Mouse (Mus musculus) ES-E14 (cell line): ENCODE measurements around the gene Ccdc170. TPM values are rescaled to one million over a fixed set of nuclear protein-coding genes. Genes with fewer than 3 reads are reported as not detected.
"Not testable (repeated sequence)": the region's sequence is repeated elsewhere in the genome, so short reads cannot be mapped to it uniquely, and the experiment has no call there.

ENCODE experiments used
- DNase-seq: peaks from one replicate; pipeline ENCODE4 v3.0.0-alpha.2; 2013; ENCODE audit warnings: low read depth, low spot score
- H3K27ac ChIP-seq: 2 replicates; pipeline ENCODE4 v1.5.1; 2012; ENCODE audit warnings: low read depth, mild to moderate bottlenecking, low read length, moderate library complexity, mixed read lengths; ENCODE audit not compliant: poor library complexity, insufficient read depth, severe bottlenecking
- H3K36me3 ChIP-seq: 2 replicates; pipeline ENCODE4 v1.6.1; 2012; ENCODE audit warnings: mild to moderate bottlenecking, low read length, moderate library complexity, mixed read lengths; ENCODE audit not compliant: control insufficient read depth, poor library complexity, insufficient read depth, severe bottlenecking
- H3K4me1 ChIP-seq, 2 experiments: fragments of 150-350 bp in 1 of 2; sonication (generic) in 1 of 2; 2 replicates each; pipeline ENCODE4 v1.6.1; 2012; ENCODE audit warnings: low read length in 2 of 2, mild to moderate bottlenecking in 1 of 2, mixed read lengths in 1 of 2; ENCODE audit not compliant: control insufficient read depth in 2 of 2, insufficient read depth in 2 of 2, poor library complexity in 1 of 2
- H3K4me3 ChIP-seq, 2 experiments: fragments of 150-350 bp in 1 of 2; sonication (generic) in 1 of 2; 2 replicates each; pipeline ENCODE4 v1.5.1; 2012; ENCODE audit warnings: low read length in 2 of 2, low read depth in 1 of 2, mild to moderate bottlenecking in 1 of 2, mixed read lengths in 1 of 2; ENCODE audit not compliant: insufficient read depth in 1 of 2, poor library complexity in 1 of 2, severe bottlenecking in 1 of 2
- H3K9ac ChIP-seq: 2 replicates; pipeline ENCODE4 v1.6.1; 2012; ENCODE audit warnings: low read depth, mild to moderate bottlenecking, low read length, mixed read lengths; ENCODE audit not compliant: poor library complexity, insufficient read depth, severe bottlenecking
- H3K9me3 ChIP-seq: fragments of 150-350 bp; sonication (generic); 2 replicates; pipeline ENCODE4 v1.6.1; 2012; ENCODE audit warnings: low read depth, mild to moderate bottlenecking, low read length; ENCODE audit not compliant: control insufficient read depth, insufficient read depth
- CHD2 ChIP-seq: IDR thresholded peaks from 2 replicates; pipeline ENCODE4 v1.6.1; 2014; ENCODE audit warnings: mild to moderate bottlenecking, low read depth, low read length, inconsistent platforms
- HCFC1 ChIP-seq: IDR thresholded peaks from 2 replicates; pipeline ENCODE4 v1.6.1; 2012; ENCODE audit warnings: low read length, inconsistent platforms, borderline replicate concordance; ENCODE audit not compliant: insufficient read depth
- MAFK ChIP-seq: IDR thresholded peaks from 2 replicates; pipeline ENCODE4 v1.6.1; 2014; ENCODE audit warnings: mild to moderate bottlenecking, low read depth, low read length, inconsistent platforms; ENCODE audit not compliant: insufficient read depth
- ZC3H11A ChIP-seq: IDR thresholded peaks from 2 replicates; pipeline ENCODE4 v1.6.1; 2012; ENCODE audit warnings: low read depth, mild to moderate bottlenecking, inconsistent platforms, low read length, borderline replicate concordance
- ZNF384 ChIP-seq: IDR thresholded peaks from 2 replicates; pipeline ENCODE4 v1.6.1; 2012; ENCODE audit warnings: low read depth, low read length, inconsistent platforms
- in situ Hi-C, 2 experiments: fragments of 600-800 bp; cut with MboI; formaldehyde crosslinking; loops; one replicate each; pipeline ENCODE4 v1.15.1; 2025; ENCODE audit warnings: low sequenced_read_pairs in 2 of 2, inconsistent platforms in 1 of 2; ENCODE audit not compliant: unreplicated experiment in 2 of 2
- total RNA-seq: library from RNA; depleted of rRNA; stranded (reverse); fragments of 300-350 nt; gene quantifications from 2 replicates; pipeline ENCODE4 v1.2.3, GENCODE M21; 2012

Ccdc170 gene
- total RNA-seq, 1 experiment = 0.22 TPM

DNA sequence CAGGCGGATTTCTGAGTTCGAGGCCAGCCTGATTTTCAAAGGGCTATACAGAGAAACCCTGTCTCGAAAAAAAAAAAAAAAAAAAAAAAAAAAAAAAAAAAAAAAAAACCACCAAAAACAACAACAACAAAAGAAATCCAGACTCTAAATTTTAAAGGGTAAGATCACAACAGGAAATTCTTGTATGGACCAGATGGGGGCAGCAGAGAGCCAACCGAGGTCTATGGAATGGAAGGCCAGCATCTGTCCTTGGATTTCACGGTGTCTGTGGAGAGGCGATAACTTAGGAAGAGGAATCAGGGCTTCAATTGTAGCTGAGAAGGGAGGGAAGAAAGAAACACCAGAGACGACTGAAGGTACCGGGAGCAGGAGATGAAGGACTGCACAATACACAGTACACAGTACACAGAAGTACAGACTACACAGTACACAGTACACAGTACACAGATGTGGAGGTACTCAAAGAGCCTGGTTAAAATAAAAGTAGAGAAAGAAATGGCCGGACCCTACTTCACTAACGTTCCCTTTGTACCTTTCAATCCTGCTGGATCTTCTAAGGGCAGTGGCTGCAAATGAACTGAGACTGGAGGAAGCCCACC, 116.0 kb downstream of the Ccdc170 start:
- H3K9ac ChIP-seq = no peak overlapping the region
- TF ChIP-seq ZNF384 (peak; percentile 87), CHD2 (no peak), MAFK (no peak)
- DNase-seq = peak; percentile 48
- in situ Hi-C loops = no loop called here
- H3K4me1 ChIP-seq = no peaks in the 10 kb centered on the region
- no peak overlapping the region for H3K4me3 ChIP-seq
- H3K27ac ChIP-seq = no peak overlapping the region
- H3K36me3 ChIP-seq = no peaks in the 10 kb centered on the region
- no peaks in the 10 kb centered on the region for H3K9me3 ChIP-seq

GRCm38 (mm10) chr10:4598916-4599315, 116.6 kb downstream of the Ccdc170 start:
- Histone ChIP-seq H3K36me3 (no peaks in the 10 kb centered on the region), H3K4me3 (no peak overlapping the region), H3K27ac (no peak overlapping the region), H3K4me1 (no peaks in the 10 kb centered on the region), H3K9ac (no peak overlapping the region), H3K9me3 (no peaks in the 10 kb centered on the region)
- no peak for TF ChIP-seq HCFC1
- TF ChIP-seq ZC3H11A = no peak
- in situ Hi-C loops = no loop called here
- no peak for DNase-seq

GRCm38 (mm10) chr10:4599591-4599990, 117.3 kb downstream of the Ccdc170 start:
- TF ChIP-seq ZNF384 = no peak
- TF ChIP-seq CHD2 = no peak
- no peak for TF ChIP-seq HCFC1
- TF ChIP-seq ZC3H11A = no peak
- no peak for TF ChIP-seq MAFK
- no peaks in the 10 kb centered on the region for H3K9me3 ChIP-seq
- no peaks in the 10 kb centered on the region for H3K36me3 ChIP-seq
- in situ Hi-C loops = no loop called here
- no peak overlapping the region for H3K9ac ChIP-seq
- H3K4me3 ChIP-seq = no peak overlapping the region
- H3K4me1 ChIP-seq = no peaks in the 10 kb centered on the region
- no peak overlapping the region for H3K27ac ChIP-seq
- no peak for DNase-seq

- no peak for TF ChIP-seq HCFC1
- no peak for TF ChIP-seq MAFK
- no peak for TF ChIP-seq ZNF384
- no peak for TF ChIP-seq ZC3H11A
- TF ChIP-seq CHD2 = no peak
- no peak for DNase-seq
- no peak overlapping the region for H3K27ac ChIP-seq
- in situ Hi-C loops = no loop called here
- H3K9ac ChIP-seq = no peak overlapping the region
- H3K4me1 ChIP-seq = no peaks in the 10 kb centered on the region
- no peaks in the 10 kb centered on the region for H3K36me3 ChIP-seq
- no peak overlapping the region for H3K4me3 ChIP-seq
- no peaks in the 10 kb centered on the region for H3K9me3 ChIP-seq
These were observed 118.6 kb downstream of the Ccdc170 start for GRCm38 (mm10) chr10:4600796-4601474.

- in situ Hi-C loops, H3K27ac ChIP-seq, H3K4me3 ChIP-seq, H3K36me3 ChIP-seq, DNase-seq, H3K9me3 ChIP-seq, H3K9ac ChIP-seq, H3K4me1 ChIP-seq: not testable (repeated sequence)
These were observed 119.3 kb downstream of the Ccdc170 start for GRCm38 (mm10) chr10:4601612-4602011.
